Mouse (Mus musculus): Measurements from ENCODE around the gene Impdh1. TPM values are rescaled to one million over a fixed set of nuclear protein-coding genes. Genes with fewer than 3 reads are reported as not detected.

The Impdh1 gene
- total and polyA plus RNA-seq, 3 experiments: 17.8 to 36.3 (median 18.9) TPM

DNA sequence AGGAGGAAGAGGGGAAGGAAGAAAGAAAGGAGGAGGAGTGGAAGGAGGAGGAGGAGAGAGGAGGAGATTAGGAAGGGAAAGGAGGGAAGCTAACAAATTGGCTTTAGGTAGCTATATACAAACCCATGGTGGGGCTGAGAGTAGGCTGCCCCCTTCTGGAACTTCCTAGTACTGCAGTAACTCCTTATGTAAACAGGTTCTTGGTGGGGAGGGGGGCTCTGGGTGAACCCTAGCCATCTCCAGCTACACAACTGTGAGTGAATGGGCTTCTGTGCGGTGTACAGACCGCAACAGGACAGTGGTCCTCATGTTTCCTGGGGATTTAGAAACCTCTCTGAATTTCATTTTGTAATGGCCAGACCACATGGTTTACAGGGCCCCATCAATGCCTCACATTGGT, 24.6 kb upstream of the Impdh1 start:
- Histone ChIP-seq H3K79me2 (replicated peaks; ENCODE audit: control insufficient read depth, insufficient read depth, low read length) (no peaks in the 10 kb centered on the region), H3K36me3 (ENCODE audit: control insufficient read depth, insufficient read depth, low read length) (no peaks in the 10 kb centered on the region), H3K4me3 (no peak overlapping the region), H3K4me1 (ENCODE audit: control insufficient read depth, insufficient read depth, low read length) (peaks cover 1% of the 10 kb centered on the region; the same call in 1 of the 2 replicates), H3K27me3 (ENCODE audit: control insufficient read depth, insufficient read depth, low read length) (no peaks in the 10 kb centered on the region), H3K9ac (ENCODE audit: low read depth, low read length) (no peak overlapping the region), H3K27ac (no peak overlapping the region)
- intact Hi-C loops (cut with DNase I): loop anchor here (1.0 to 2.0 kb wide), 4 partner anchors 24 to 70 kb away; partner anchors contain the start of gene Fam71f2
- TF ChIP-seq CTCF (IDR thresholded peaks at IDR 0.05) (peak; percentile 88), POLR2A (IDR thresholded peaks at IDR 0.05; ENCODE audit: insufficient read depth, low read depth, low read length) (no peak), EP300 (IDR thresholded peaks at IDR 0.05; ENCODE audit: insufficient read depth, low read depth, low read length) (no peak)
- DNase-seq: peak; percentile 25 to 47
- WGBS: 39% methylated on average over 2 of the region's 2 CpGs

DNA sequence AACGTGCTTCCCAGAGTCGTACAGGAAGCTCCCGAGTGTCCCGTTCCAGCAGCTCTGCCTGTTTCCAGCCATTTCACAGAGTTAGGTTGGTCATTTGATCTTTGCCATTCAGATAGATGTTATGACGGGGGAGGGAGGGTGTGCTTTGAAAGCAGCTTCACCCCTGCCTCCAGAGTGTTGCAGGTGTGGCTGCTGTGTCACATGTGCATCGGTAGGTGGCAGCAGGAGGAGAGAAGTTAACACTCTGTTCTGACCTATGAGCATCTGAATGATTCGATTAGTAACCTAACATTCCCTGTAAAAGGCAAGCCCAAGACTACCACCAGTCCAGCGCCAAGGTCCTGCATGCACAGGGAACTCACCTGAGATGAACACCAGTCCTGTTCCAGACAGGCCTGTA, 18.1 kb upstream of the Impdh1 start:
- no peaks in the 10 kb centered on the region for H3K36me3 ChIP-seq (ENCODE audit: control insufficient read depth, insufficient read depth, low read length)
- no peaks in the 10 kb centered on the region for H3K27me3 ChIP-seq (ENCODE audit: control insufficient read depth, insufficient read depth, low read length)
- H3K4me1 ChIP-seq (ENCODE audit: control insufficient read depth, insufficient read depth, low read length): no peaks in the 10 kb centered on the region
- 34% methylated on average over 8 of the region's 8 CpGs for WGBS
- peak; percentile 75 for TF ChIP-seq CTCF (IDR thresholded peaks at IDR 0.05)
- TF ChIP-seq POLR2A (IDR thresholded peaks at IDR 0.05; ENCODE audit: insufficient read depth, low read depth, low read length): no peak
- H3K4me3 ChIP-seq: no peak overlapping the region
- no peak overlapping the region for H3K27ac ChIP-seq
- no peaks in the 10 kb centered on the region for H3K79me2 ChIP-seq (replicated peaks; ENCODE audit: control insufficient read depth, insufficient read depth, low read length)
- DNase-seq: no peak
- intact Hi-C loops (cut with DNase I): no loop called here
- H3K9ac ChIP-seq (ENCODE audit: low read depth, low read length): no peak overlapping the region

DNA sequence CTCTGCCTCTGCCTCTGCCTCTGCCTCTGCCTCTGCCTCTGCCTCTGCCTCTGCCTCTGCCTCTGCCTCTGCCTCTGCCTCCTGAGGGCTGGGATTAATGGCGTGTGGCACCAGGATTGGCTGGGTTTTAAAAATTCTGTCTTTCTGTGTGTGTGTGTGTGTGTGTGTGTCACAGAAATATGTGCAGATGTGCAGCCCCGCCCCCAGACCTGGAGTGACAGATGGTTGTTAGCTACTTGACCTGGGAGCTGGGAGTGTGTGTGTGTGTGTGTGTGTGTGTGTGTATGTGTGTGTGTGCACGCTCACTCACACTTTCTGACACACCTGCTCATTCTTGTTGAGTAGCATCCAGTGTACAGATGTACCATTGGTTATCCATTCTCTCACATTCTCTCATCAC, 17.5 kb upstream of the Impdh1 start:
- 65% methylated on average over 3 of the region's 3 CpGs for WGBS
- no peaks in the 10 kb centered on the region for H3K79me2 ChIP-seq (replicated peaks; ENCODE audit: control insufficient read depth, insufficient read depth, low read length)
- no peaks in the 10 kb centered on the region for H3K27me3 ChIP-seq (ENCODE audit: control insufficient read depth, insufficient read depth, low read length)
- H3K9ac ChIP-seq (ENCODE audit: low read depth, low read length): no peak overlapping the region
- no peak for DNase-seq
- no peak overlapping the region for H3K27ac ChIP-seq
- no peak for TF ChIP-seq POLR2A (IDR thresholded peaks at IDR 0.05; ENCODE audit: insufficient read depth, low read depth, low read length)
- TF ChIP-seq CTCF (IDR thresholded peaks at IDR 0.05): no peak
- no peak for TF ChIP-seq EP300 (IDR thresholded peaks at IDR 0.05; ENCODE audit: insufficient read depth, low read depth, low read length)
- H3K4me3 ChIP-seq: no peak overlapping the region
- H3K36me3 ChIP-seq (ENCODE audit: control insufficient read depth, insufficient read depth, low read length): no peaks in the 10 kb centered on the region
- intact Hi-C loops (cut with DNase I): no loop called here
- H3K4me1 ChIP-seq (ENCODE audit: control insufficient read depth, insufficient read depth, low read length): no peaks in the 10 kb centered on the region

- Histone ChIP-seq H3K36me3 (ENCODE audit: control insufficient read depth, insufficient read depth, low read length) (no peaks in the 10 kb centered on the region), H3K79me2 (replicated peaks; ENCODE audit: control insufficient read depth, insufficient read depth, low read length) (no peaks in the 10 kb centered on the region), H3K27me3 (ENCODE audit: control insufficient read depth, insufficient read depth, low read length) (no peaks in the 10 kb centered on the region), H3K4me1 (ENCODE audit: control insufficient read depth, insufficient read depth, low read length) (no peaks in the 10 kb centered on the region), H3K9ac (ENCODE audit: low read depth, low read length) (no peak overlapping the region), H3K27ac (no peak overlapping the region), H3K4me3 (no peak overlapping the region)
- TF ChIP-seq CTCF (IDR thresholded peaks at IDR 0.05) (no peak), EP300 (IDR thresholded peaks at IDR 0.05; ENCODE audit: insufficient read depth, low read depth, low read length) (no peak), POLR2A (IDR thresholded peaks at IDR 0.05; ENCODE audit: insufficient read depth, low read depth, low read length) (no peak)
- 66% methylated on average over 6 of the region's 6 CpGs for WGBS
- DNase-seq: no peak
- intact Hi-C loops (cut with DNase I): no loop called here
These were observed 16.2 kb upstream of the Impdh1 start for GRCm38 (mm10) chr6:29232321-29232720.

DNA sequence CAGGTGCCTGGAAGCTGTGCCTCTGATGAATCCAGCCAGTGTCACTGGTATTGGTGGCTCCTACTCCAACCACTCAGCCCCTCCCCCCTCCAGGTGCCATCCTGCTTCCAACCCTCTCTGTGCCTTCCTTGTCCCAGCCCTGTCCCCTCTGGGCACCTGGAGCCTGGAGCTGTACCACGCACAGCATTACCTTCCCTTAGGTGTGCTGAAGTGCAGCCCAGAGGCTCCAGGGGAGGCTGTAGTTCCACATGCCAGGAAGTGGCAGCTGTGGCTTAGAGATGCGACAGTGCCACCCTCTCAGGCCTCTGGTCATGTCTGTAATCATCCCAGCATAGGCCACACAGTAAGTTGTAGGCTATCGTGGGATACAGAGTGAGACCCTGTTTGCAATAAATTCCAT, 15.6 kb upstream of the Impdh1 start:
- Histone ChIP-seq H3K4me3 (no peak overlapping the region), H3K4me1 (ENCODE audit: control insufficient read depth, insufficient read depth, low read length) (no peaks in the 10 kb centered on the region), H3K79me2 (replicated peaks; ENCODE audit: control insufficient read depth, insufficient read depth, low read length) (no peaks in the 10 kb centered on the region), H3K27me3 (ENCODE audit: control insufficient read depth, insufficient read depth, low read length) (no peaks in the 10 kb centered on the region), H3K9ac (ENCODE audit: low read depth, low read length) (no peak overlapping the region), H3K36me3 (ENCODE audit: control insufficient read depth, insufficient read depth, low read length) (no peaks in the 10 kb centered on the region), H3K27ac (no peak overlapping the region)
- DNase-seq: no peak
- 84% methylated on average over 3 of the region's 3 CpGs for WGBS
- no peak for TF ChIP-seq CTCF (IDR thresholded peaks at IDR 0.05)
- TF ChIP-seq POLR2A (IDR thresholded peaks at IDR 0.05; ENCODE audit: insufficient read depth, low read depth, low read length): no peak
- no peak for TF ChIP-seq EP300 (IDR thresholded peaks at IDR 0.05; ENCODE audit: insufficient read depth, low read depth, low read length)
- intact Hi-C loops (cut with DNase I): no loop called here

- DNase-seq: no peak
- intact Hi-C loops (cut with DNase I): no loop called here
- WGBS: 72% methylated on average over 6 of the region's 6 CpGs
- H3K79me2 ChIP-seq (replicated peaks; ENCODE audit: control insufficient read depth, insufficient read depth, low read length): no peaks in the 10 kb centered on the region
- no peaks in the 10 kb centered on the region for H3K4me1 ChIP-seq (ENCODE audit: control insufficient read depth, insufficient read depth, low read length)
- no peak for TF ChIP-seq EP300 (IDR thresholded peaks at IDR 0.05; ENCODE audit: insufficient read depth, low read depth, low read length)
- H3K36me3 ChIP-seq (ENCODE audit: control insufficient read depth, insufficient read depth, low read length): no peaks in the 10 kb centered on the region
- no peaks in the 10 kb centered on the region for H3K27me3 ChIP-seq (ENCODE audit: control insufficient read depth, insufficient read depth, low read length)
- no peak overlapping the region for H3K4me3 ChIP-seq
- no peak overlapping the region for H3K9ac ChIP-seq (ENCODE audit: low read depth, low read length)
- no peak overlapping the region for H3K27ac ChIP-seq
These were observed 14.2 kb upstream of the Impdh1 start for GRCm38 (mm10) chr6:29230386-29230785.
